Mouse (Mus musculus) myocyte (in vitro differentiated cells): Measurements from ENCODE around the gene Olfr921. TPM values are rescaled to one million over a fixed set of nuclear protein-coding genes. Genes with fewer than 3 reads are reported as not detected.

Experiments used
- H3K27me3 ChIP-seq: one replicate; pipeline ENCODE4 v1.6.1; 2011; ENCODE audit not compliant: control insufficient read depth, insufficient read depth, insufficient read length
- H3K36me3 ChIP-seq: one replicate; pipeline ENCODE4 v1.6.1; 2011; ENCODE audit not compliant: control insufficient read depth, insufficient read depth
- H3K4me2 ChIP-seq: one replicate; pipeline ENCODE4 v1.6.1; 2011; ENCODE audit warnings: low read depth, control low read depth
- H3K4me3 ChIP-seq: one replicate; pipeline ENCODE4 v1.5.1; 2011; ENCODE audit warnings: mild to moderate bottlenecking, control low read depth, moderate library complexity
- H3K79me2 ChIP-seq: one replicate; pipeline ENCODE4 v1.6.1; 2011; ENCODE audit not compliant: control insufficient read depth, insufficient read depth
- H3ac ChIP-seq: one replicate; pipeline ENCODE4 v1.6.1; 2011; ENCODE audit not compliant: control insufficient read depth, insufficient read length
- CEBPB ChIP-seq: IDR thresholded peaks from 2 replicates; pipeline ENCODE4 v1.6.1; 2011; ENCODE audit warnings: mild to moderate bottlenecking, moderate library complexity; ENCODE audit not compliant: poor library complexity, insufficient read depth, severe bottlenecking
- E2F4 ChIP-seq: IDR thresholded peaks from one replicate; pipeline ENCODE4 v1.6.1; 2011; ENCODE audit warnings: mild to moderate bottlenecking, control low read depth, moderate library complexity; ENCODE audit not compliant: insufficient read depth
- MAX ChIP-seq: IDR thresholded peaks from one replicate; pipeline ENCODE4 v1.6.1; 2011; ENCODE audit warnings: low read depth, mild to moderate bottlenecking, control low read depth
- MYOD1 ChIP-seq, 3 experiments: IDR thresholded peaks; one replicate each; pipeline ENCODE4 v1.6.1; 2011; ENCODE audit warnings: control low read depth in 2 of 3, low read depth in 2 of 3, mild to moderate bottlenecking in 2 of 3, moderate library complexity in 1 of 3; ENCODE audit not compliant: insufficient read length in 2 of 3, control insufficient read depth in 1 of 3
- MYOG ChIP-seq, 3 experiments: IDR thresholded peaks; one replicate each; pipeline ENCODE4 v1.6.1; 2011; ENCODE audit warnings: control low read depth in 2 of 3, low read depth in 2 of 3, mild to moderate bottlenecking in 2 of 3; ENCODE audit not compliant: insufficient read length in 2 of 3, control insufficient read depth in 1 of 3, insufficient read depth in 1 of 3
- POLR2A ChIP-seq: IDR thresholded peaks from one replicate; pipeline ENCODE4 v1.6.1; 2011; ENCODE audit warnings: low read depth, mild to moderate bottlenecking, control low read depth, moderate library complexity; ENCODE audit not compliant: insufficient read length
- POLR2AphosphoS2 ChIP-seq: IDR thresholded peaks from one replicate; pipeline ENCODE4 v1.6.1; 2011; ENCODE audit warnings: low read depth, control low read depth; ENCODE audit not compliant: insufficient read length
- REST ChIP-seq: IDR thresholded peaks from one replicate; pipeline ENCODE4 v1.6.1; 2011; ENCODE audit warnings: mild to moderate bottlenecking, control low read depth, moderate library complexity; ENCODE audit not compliant: insufficient read depth, insufficient read length
- SRF ChIP-seq: IDR thresholded peaks from one replicate; pipeline ENCODE4 v1.6.1; 2011; ENCODE audit warnings: low read depth; ENCODE audit not compliant: control insufficient read depth, insufficient read length
- TCF12 ChIP-seq: IDR thresholded peaks from one replicate; pipeline ENCODE4 v1.6.1; 2011; ENCODE audit warnings: mild to moderate bottlenecking, control low read depth; ENCODE audit not compliant: poor library complexity, insufficient read depth, severe bottlenecking
- TCF3 ChIP-seq: IDR thresholded peaks from one replicate; pipeline ENCODE4 v1.6.1; 2011; ENCODE audit warnings: low read depth, control low read depth; ENCODE audit not compliant: insufficient read length
- USF1 ChIP-seq: IDR thresholded peaks from one replicate; pipeline ENCODE4 v1.6.1; 2011; ENCODE audit warnings: low read depth, mild to moderate bottlenecking, control low read depth, moderate library complexity
- polyA plus RNA-seq: library from polyadenylated mRNA; unstranded; fragments of >200 nt; fragmentation: generic; extraction: Trizol; gene quantifications from one replicate; pipeline ENCODE4 v1.2.1, GENCODE M21; 2012; ENCODE audit warnings: missing spikeins

Olfr921 gene
- not detected for polyA plus RNA-seq

- Histone ChIP-seq H3K27me3 (no peaks in the 10 kb centered on the region), H3K79me2 (no peaks in the 10 kb centered on the region), H3K36me3 (no peaks in the 10 kb centered on the region), H3ac (no peak within 1 kb of the TSS), H3K4me3 (no peak within 1 kb of the TSS), H3K4me2 (no peak within 1 kb of the TSS)
- no peak for TF ChIP-seq POLR2A
- TF ChIP-seq SRF = no peak
- no peak for TF ChIP-seq REST
- no peak for TF ChIP-seq MYOD1 (IDR thresholded peaks at IDR 0.05; ENCODE audit: control insufficient read depth in 1 of 3, insufficient read length in 2 of 3, low read depth in 2 of 3)
- TF ChIP-seq USF1 = no peak
- TF ChIP-seq MAX = no peak
- TF ChIP-seq CEBPB = no peak
- TF ChIP-seq TCF3 = no peak
- TF ChIP-seq MYOG (IDR thresholded peaks at IDR 0.05; ENCODE audit: control insufficient read depth in 1 of 3, insufficient read depth in 1 of 3, insufficient read length in 2 of 3, low read depth in 2 of 3) = no peak
- no peak for TF ChIP-seq E2F4
- TF ChIP-seq TCF12 = no peak
- TF ChIP-seq POLR2AphosphoS2 = no peak
Measured at GRCm38 (mm10) chr9:38772768-38773167, at the start of gene Olfr921. TSS of gene Olfr921 (plus strand) at chr9:38773068.

- Histone ChIP-seq H3K36me3 (peaks cover 13% of the 10 kb centered on the region), H3K27me3 (no peaks in the 10 kb centered on the region), H3K79me2 (no peaks in the 10 kb centered on the region), H3K4me2 (no peak overlapping the region), H3ac (no peak overlapping the region), H3K4me3 (no peak overlapping the region)
- TF ChIP-seq MYOG (IDR thresholded peaks at IDR 0.05; ENCODE audit: control insufficient read depth in 1 of 3, insufficient read depth in 1 of 3, insufficient read length in 2 of 3, low read depth in 2 of 3) = no peak
- TF ChIP-seq USF1 = no peak
- no peak for TF ChIP-seq TCF12
Measured at GRCm38 (mm10) chr9:38724044-38724443, 48.8 kb upstream of the Olfr921 start.

GRCm38 (mm10) chr9:38728218-38728617 is 44.6 kb upstream of the Olfr921 start:
- Histone ChIP-seq H3K4me3 (no peak overlapping the region), H3K27me3 (no peaks in the 10 kb centered on the region), H3K4me2 (no peak overlapping the region), H3ac (no peak overlapping the region), H3K36me3 (peaks cover 16% of the 10 kb centered on the region), H3K79me2 (no peaks in the 10 kb centered on the region)
- TF ChIP-seq MYOD1 (IDR thresholded peaks at IDR 0.05; ENCODE audit: control insufficient read depth in 1 of 3, insufficient read length in 2 of 3, low read depth in 2 of 3) = no peak
- no peak for TF ChIP-seq USF1
- no peak for TF ChIP-seq CEBPB
- TF ChIP-seq POLR2AphosphoS2 = no peak
- no peak for TF ChIP-seq MYOG (IDR thresholded peaks at IDR 0.05; ENCODE audit: control insufficient read depth in 1 of 3, insufficient read depth in 1 of 3, insufficient read length in 2 of 3, low read depth in 2 of 3)

DNA sequence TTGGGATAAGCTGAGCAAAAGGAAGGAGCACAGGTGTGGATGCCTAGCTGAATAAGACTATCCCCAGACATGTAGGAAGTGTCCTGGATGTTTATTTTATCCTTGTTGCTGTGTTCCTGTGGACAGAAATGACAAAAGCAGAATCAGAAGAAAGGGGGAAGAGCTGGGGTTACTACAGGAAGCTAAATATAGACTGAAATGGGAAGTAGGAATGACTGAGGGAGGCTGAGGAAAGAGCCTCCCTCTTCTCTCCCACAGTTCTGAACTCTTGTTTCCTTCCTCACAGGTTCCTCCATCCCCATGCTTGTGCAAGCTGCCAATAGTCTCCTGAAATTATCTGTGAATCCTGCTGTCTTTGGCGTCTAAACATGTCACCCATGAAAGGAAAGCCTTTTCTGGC is 31.5 kb upstream of the Olfr921 start:
- no peaks in the 10 kb centered on the region for H3K27me3 ChIP-seq
- no peak overlapping the region for H3K4me3 ChIP-seq
- TF ChIP-seq MAX (no peak), MYOG (IDR thresholded peaks at IDR 0.05; ENCODE audit: control insufficient read depth in 1 of 3, insufficient read depth in 1 of 3, insufficient read length in 2 of 3, low read depth in 2 of 3) (no peak), USF1 (no peak), MYOD1 (IDR thresholded peaks at IDR 0.05; ENCODE audit: control insufficient read depth in 1 of 3, insufficient read length in 2 of 3, low read depth in 2 of 3) (no peak)
- H3K79me2 ChIP-seq = no peaks in the 10 kb centered on the region
- peaks cover 5% of the 10 kb centered on the region for H3K36me3 ChIP-seq
- H3ac ChIP-seq = no peak overlapping the region
- H3K4me2 ChIP-seq = no peak overlapping the region

- Histone ChIP-seq H3K79me2 (no peaks in the 10 kb centered on the region), H3K4me2 (no peak overlapping the region), H3K36me3 (no peaks in the 10 kb centered on the region), H3ac (no peak overlapping the region), H3K4me3 (no peak overlapping the region), H3K27me3 (no peaks in the 10 kb centered on the region)
- TF ChIP-seq TCF12 (no peak), USF1 (no peak), MAX (no peak), MYOD1 (IDR thresholded peaks at IDR 0.05; ENCODE audit: control insufficient read depth in 1 of 3, insufficient read length in 2 of 3, low read depth in 2 of 3) (no peak), POLR2A (no peak), TCF3 (no peak), REST (no peak), SRF (no peak), MYOG (IDR thresholded peaks at IDR 0.05; ENCODE audit: control insufficient read depth in 1 of 3, insufficient read depth in 1 of 3, insufficient read length in 2 of 3, low read depth in 2 of 3) (no peak), POLR2AphosphoS2 (no peak), E2F4 (no peak), CEBPB (no peak)
Measured at GRCm38 (mm10) chr9:38744619-38745315, 28.1 kb upstream of the Olfr921 start.
